In genomic region chr10:128037921-128038320, GRCm38 (mm10) we compare ENCODE assay signal across 9 mouse cellular contexts. TPM values are rescaled to one million over a fixed set of nuclear protein-coding genes. Genes with fewer than 3 reads are reported as not detected.
DNase-seq lines count a peak whose midpoint lies in the region; ATAC-seq lines count a peak whose summit lies in the region.
"Had no signal": no experiment of that assay in that cellular context is flagged by ENCODE, and none has a peak within 500 bp of the region (broad histone marks: within the 10 kb centered on the region; RNA-seq: fewer than 3 reads in every experiment).

No protein-coding gene starts in this region.

- H3K9ac ChIP-seq in liver, embryonic 11.5 days (ENCODE audit: low read depth, low read length) = no peak overlapping the region
- H3K9ac ChIP-seq in limb, embryonic 11.5 days (ENCODE audit: low read length) = no peak overlapping the region
- H3K9ac ChIP-seq in stomach, embryonic 14.5 days (replicated peaks; ENCODE audit: low read depth, low read length) = no peak overlapping the region

- peak overlapping the region; percentile 2 for H3K4me3 ChIP-seq in liver, embryonic 11.5 days (ENCODE audit: low read depth, low read length)
- H3K4me3 ChIP-seq in forebrain, embryonic 10.5 days = peak overlapping the region; percentile 99
- H3K4me3 ChIP-seq in limb, embryonic 11.5 days (ENCODE audit: low read depth, low read length) = peak overlapping the region; percentile 3; the same call in 1 of the 2 replicates
- H3K4me3 ChIP-seq in stomach, embryonic 14.5 days (ENCODE audit: low read depth, low read length) = peak overlapping the region; percentile 2; the same call in 1 of the 2 replicates

- ATAC-seq in liver, embryonic 11.5 days (replicated peaks; ENCODE audit: low FRiP score) = no peak
- ATAC-seq in limb, embryonic 11.5 days (ENCODE audit: insufficient number of reproducible peaks, low FRiP score, low TSS enrichment, low read depth) = no peak
- ATAC-seq in stomach, embryonic 14.5 days (ENCODE audit: insufficient number of reproducible peaks, insufficient read depth, low FRiP score, low read depth) = no peak

- H3K4me1 ChIP-seq in liver, embryonic 11.5 days (replicated peaks; ENCODE audit: control insufficient read depth, insufficient read depth, low read length) = peaks cover 26% of the 10 kb centered on the region
- peaks cover 58% of the 10 kb centered on the region for H3K4me1 ChIP-seq in forebrain, embryonic 10.5 days
- peaks cover 12% of the 10 kb centered on the region; the same call in 1 of the 2 replicates for H3K4me1 ChIP-seq in limb, embryonic 11.5 days (ENCODE audit: control insufficient read depth, insufficient read depth, low read length)
- H3K4me1 ChIP-seq in stomach, embryonic 14.5 days (ENCODE audit: control insufficient read depth, insufficient read depth, low read length) = peaks cover 27% of the 10 kb centered on the region

- DNase-seq in liver, embryonic 11.5 days (ENCODE audit: low spot score) = no peak
- DNase-seq in liver = no peak
- no peak for DNase-seq in forebrain, embryonic 10.5 days (ENCODE audit: extremely low spot score, low spot score)
- DNase-seq in limb, embryonic 11.5 days (ENCODE audit: low spot score) = no peak
- DNase-seq in testis, postnatal 10 days (ENCODE audit: low spot score) = no peak
- no peak for DNase-seq in cerebellum, adult 9-11 months
- DNase-seq: kidney, adult 8-10 months had no signal

- no peak overlapping the region for H3K27ac ChIP-seq in liver, embryonic 11.5 days (ENCODE audit: low read depth, low read length)
- H3K27ac ChIP-seq in forebrain, embryonic 10.5 days = no peak overlapping the region
- no peak overlapping the region for H3K27ac ChIP-seq in limb, embryonic 11.5 days (replicated peaks; ENCODE audit: low read depth, low read length)
- no peak overlapping the region for H3K27ac ChIP-seq in stomach, embryonic 14.5 days (ENCODE audit: low read length)

- peak overlapping the region; percentile 59 for H3K4me2 ChIP-seq in liver, embryonic 11.5 days
- no peak overlapping the region; the same call in 1 of the 2 replicates for H3K4me2 ChIP-seq in limb, embryonic 11.5 days (ENCODE audit: low read depth, severe bottlenecking)
- H3K4me2 ChIP-seq in stomach, embryonic 14.5 days (replicated peaks; ENCODE audit: low read depth, low read length) = peak overlapping the region; percentile 91

- H3K27me3 ChIP-seq in liver, embryonic 11.5 days (replicated peaks; ENCODE audit: control insufficient read depth, insufficient read depth, low read length) = no peaks in the 10 kb centered on the region
- H3K27me3 ChIP-seq in forebrain, embryonic 10.5 days (ENCODE audit: poor library complexity, severe bottlenecking) = no peaks in the 10 kb centered on the region
- no peaks in the 10 kb centered on the region for H3K27me3 ChIP-seq in limb, embryonic 11.5 days (ENCODE audit: control insufficient read depth, insufficient read depth, low read length)
- H3K27me3 ChIP-seq in stomach, embryonic 14.5 days (ENCODE audit: control insufficient read depth, insufficient read depth, low read length) = no peaks in the 10 kb centered on the region

- WGBS in liver, embryonic 11.5 days = 69% methylated on average over 3 of the region's 3 CpGs
- 67% methylated on average over 3 of the region's 3 CpGs for WGBS in forebrain, embryonic 10.5 days
- WGBS in limb, embryonic 11.5 days = 89% methylated on average over 3 of the region's 3 CpGs
- 62% methylated on average over 3 of the region's 3 CpGs for WGBS in stomach, embryonic 14.5 days

- peaks cover 30% of the 10 kb centered on the region for H3K36me3 ChIP-seq in liver, embryonic 11.5 days (ENCODE audit: control insufficient read depth, insufficient read depth, low read length)
- H3K36me3 ChIP-seq in forebrain, embryonic 10.5 days (replicated peaks) = peaks cover 62% of the 10 kb centered on the region
- peaks cover 29% of the 10 kb centered on the region for H3K36me3 ChIP-seq in limb, embryonic 11.5 days (ENCODE audit: control insufficient read depth, insufficient read depth, low read length)
- H3K36me3 ChIP-seq in stomach, embryonic 14.5 days (ENCODE audit: control insufficient read depth, insufficient read depth, low read length) = peaks cover 33% of the 10 kb centered on the region

- H3K9me3 ChIP-seq in liver, embryonic 11.5 days (ENCODE audit: control insufficient read depth, low read length) = no peaks in the 10 kb centered on the region
- H3K9me3 ChIP-seq in forebrain, embryonic 10.5 days = no peaks in the 10 kb centered on the region
- no peaks in the 10 kb centered on the region for H3K9me3 ChIP-seq in limb, embryonic 11.5 days (ENCODE audit: control insufficient read depth, low read length)
- no peaks in the 10 kb centered on the region for H3K9me3 ChIP-seq in stomach, embryonic 14.5 days (ENCODE audit: control insufficient read depth, low read depth, low read length)

RNA-seq across cellular contexts. Expression of gene Naca, which starts 2.5 kb away (rescaled TPM):
- polyA plus RNA-seq in liver, embryonic 11.5 days (2014; fragmentation: Nextera tagmentation; extraction: Ambion mirVana) = 1,053 and 1,054 TPM in 2 replicates
- polyA plus RNA-seq in forebrain, embryonic 10.5 days (2016; fragmentation: Nextera tagmentation; extraction: Ambion mirVana) = 930 and 977 TPM in 2 replicates
- 1,036 and 1,045 TPM in 2 replicates for polyA plus RNA-seq in limb, embryonic 11.5 days (2014; fragmentation: Nextera tagmentation; extraction: Ambion mirVana)
- 899 and 913 TPM in 2 replicates for polyA plus RNA-seq in stomach, embryonic 14.5 days (2014; fragmentation: Nextera tagmentation; extraction: Ambion mirVana)

RNA-seq across cellular contexts. Expression of gene Ptges3, which starts 20.8 kb away (rescaled TPM):
- 527 and 567 TPM in 2 replicates for polyA plus RNA-seq in liver, embryonic 11.5 days (2014; fragmentation: Nextera tagmentation; extraction: Ambion mirVana)
- 733 and 767 TPM in 2 replicates for polyA plus RNA-seq in forebrain, embryonic 10.5 days (2016; fragmentation: Nextera tagmentation; extraction: Ambion mirVana)
- 631 and 646 TPM in 2 replicates for polyA plus RNA-seq in limb, embryonic 11.5 days (2014; fragmentation: Nextera tagmentation; extraction: Ambion mirVana)
- 474 and 487 TPM in 2 replicates for polyA plus RNA-seq in stomach, embryonic 14.5 days (2014; fragmentation: Nextera tagmentation; extraction: Ambion mirVana)

RNA-seq across cellular contexts. Expression of gene Prim1, which starts 23.0 kb away (rescaled TPM):
- polyA plus RNA-seq in liver, embryonic 11.5 days (2014; fragmentation: Nextera tagmentation; extraction: Ambion mirVana) = 106 and 112 TPM in 2 replicates
- polyA plus RNA-seq in forebrain, embryonic 10.5 days (2016; fragmentation: Nextera tagmentation; extraction: Ambion mirVana) = 123 TPM in 2 replicates
- 111 TPM in 2 replicates for polyA plus RNA-seq in limb, embryonic 11.5 days (2014; fragmentation: Nextera tagmentation; extraction: Ambion mirVana)
- polyA plus RNA-seq in stomach, embryonic 14.5 days (2014; fragmentation: Nextera tagmentation; extraction: Ambion mirVana) = 82.3 and 82.5 TPM in 2 replicates

RNA-seq across cellular contexts. Expression of gene Hsd17b6, which starts 30.5 kb away (rescaled TPM):
- polyA plus RNA-seq in liver, embryonic 11.5 days (2014; fragmentation: Nextera tagmentation; extraction: Ambion mirVana) = not detected in 2 replicates
- not detected in 2 replicates for polyA plus RNA-seq in forebrain, embryonic 10.5 days (2016; fragmentation: Nextera tagmentation; extraction: Ambion mirVana)
- not detected in 2 replicates for polyA plus RNA-seq in limb, embryonic 11.5 days (2014; fragmentation: Nextera tagmentation; extraction: Ambion mirVana)
- polyA plus RNA-seq in stomach, embryonic 14.5 days (2014; fragmentation: Nextera tagmentation; extraction: Ambion mirVana) = not detected in 2 replicates
- polyA plus RNA-seq: lung, embryonic 16.5 days had no signal

RNA-seq across cellular contexts. Expression of gene Atp5b, which starts 45.2 kb away (rescaled TPM):
- 2,564 and 2,777 TPM in 2 replicates for polyA plus RNA-seq in liver, embryonic 11.5 days (2014; fragmentation: Nextera tagmentation; extraction: Ambion mirVana)
- polyA plus RNA-seq in forebrain, embryonic 10.5 days (2016; fragmentation: Nextera tagmentation; extraction: Ambion mirVana) = 2,314 and 2,329 TPM in 2 replicates
- 2,292 and 2,394 TPM in 2 replicates for polyA plus RNA-seq in limb, embryonic 11.5 days (2014; fragmentation: Nextera tagmentation; extraction: Ambion mirVana)
- polyA plus RNA-seq in stomach, embryonic 14.5 days (2014; fragmentation: Nextera tagmentation; extraction: Ambion mirVana) = 2,052 and 2,172 TPM in 2 replicates

Comparison
In these comparisons a context has a peak if more than half of its experiments do, and no peak if none do; other contexts are left out.
1. H3K4me3 ChIP-seq: peak in every context shown above with its lines; median percentile 99 in forebrain, embryonic 10.5 days; 3 in limb, embryonic 11.5 days; 2 in liver, embryonic 11.5 days; 2 in stomach, embryonic 14.5 days.